Mouse (Mus musculus): ENCODE data around the gene Lrrtm3. TPM values are rescaled to one million over a fixed set of nuclear protein-coding genes. Genes with fewer than 3 reads are reported as not detected.
A peak's percentile ranks its signal among the peaks of the same experiment; 100 is the strongest.

The Lrrtm3 gene
- polyA plus RNA-seq, 1 experiment from 2014 or later: 0.11 TPM

DNA sequence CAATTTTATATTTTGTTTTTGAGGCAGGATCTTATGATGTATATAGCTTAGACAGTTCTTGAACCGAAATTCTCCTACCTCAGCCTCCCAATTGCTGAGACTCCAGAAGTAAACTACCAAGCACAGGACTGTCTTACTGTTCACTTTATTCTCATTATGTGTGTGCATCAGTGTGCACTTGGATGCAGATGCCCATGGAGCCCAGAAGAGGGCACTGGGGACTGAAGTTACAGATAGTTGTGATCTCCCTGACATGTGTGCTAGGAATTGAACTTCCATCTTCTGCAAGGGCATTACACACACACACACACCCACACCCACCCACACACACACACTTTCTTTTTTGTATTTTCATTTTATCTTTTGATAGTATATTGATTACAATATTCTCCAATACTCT lies 6.5 kb upstream of the Lrrtm3 start:
- 100% methylated on average over 1 of the region's 1 CpGs for WGBS
- ATAC-seq (no peak), DNase-seq (ENCODE audit: low spot score) (no peak)
- Histone ChIP-seq H3K9me3 (ENCODE audit: low read length) (no peaks in the 10 kb centered on the region), H3K9ac (replicated peaks; ENCODE audit: low read depth) (no peak overlapping the region), H3K4me3 (ENCODE audit: low read depth, low read length) (no peak overlapping the region), H3K27ac (ENCODE audit: low read length) (no peak overlapping the region), H3K27me3 (replicated peaks; ENCODE audit: insufficient read depth, low read length) (no peaks in the 10 kb centered on the region), H3K36me3 (ENCODE audit: insufficient read depth, low read length) (no peaks in the 10 kb centered on the region), H3K4me1 (ENCODE audit: insufficient read depth, low read depth, low read length) (no peaks in the 10 kb centered on the region), H3K4me2 (replicated peaks; ENCODE audit: low read depth, low read length) (no peak overlapping the region)
- TF ChIP-seq EP300 (IDR thresholded peaks at IDR 0.05) (no peak), CTCF (IDR thresholded peaks at IDR 0.05) (0 out of 2 replicates have a peak, but pooled peaks have one; percentile 11)

DNA sequence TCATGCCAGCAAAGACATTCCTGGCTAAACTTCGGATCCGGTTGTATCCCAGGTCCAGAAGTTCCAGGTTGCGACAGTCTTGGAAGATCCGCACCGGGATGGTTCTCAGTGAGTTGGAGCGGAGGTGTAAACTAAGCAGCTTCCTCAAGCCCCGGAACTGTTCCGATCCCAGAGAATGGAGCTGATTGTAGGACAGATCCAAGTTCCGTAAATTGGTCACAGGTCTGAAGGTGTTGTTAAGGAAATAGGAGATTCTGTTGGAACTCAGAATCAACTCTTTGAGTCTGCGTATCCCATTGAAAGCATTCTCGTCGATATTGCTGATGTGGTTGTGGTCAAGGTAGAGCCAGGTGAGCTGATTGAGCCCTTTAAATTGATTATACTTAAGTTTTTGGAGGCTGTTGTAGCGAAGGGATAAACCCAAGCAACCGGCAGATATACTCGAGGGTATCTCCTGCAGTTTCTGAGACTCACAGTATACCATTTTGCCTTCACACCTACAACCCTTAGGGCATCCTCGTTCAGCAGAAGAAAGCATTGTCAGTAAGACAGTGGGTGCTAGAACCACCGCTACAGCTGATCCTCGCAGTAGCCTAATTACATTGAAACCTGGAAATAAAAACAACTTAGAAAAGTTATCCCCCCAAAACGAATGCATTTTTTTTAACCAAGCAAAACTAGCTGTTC lies 1.2 kb downstream of the Lrrtm3 start:
- no peak for ATAC-seq
- H3K9ac ChIP-seq (replicated peaks; ENCODE audit: low read depth): no peak overlapping the region
- no peaks in the 10 kb centered on the region for H3K36me3 ChIP-seq (ENCODE audit: insufficient read depth, low read length)
- H3K4me2 ChIP-seq (replicated peaks; ENCODE audit: low read depth, low read length): no peak overlapping the region
- no peaks in the 10 kb centered on the region for H3K4me1 ChIP-seq (ENCODE audit: insufficient read depth, low read depth, low read length)
- no peak overlapping the region for H3K4me3 ChIP-seq (ENCODE audit: low read depth, low read length)
- 26% methylated on average over 19 of the region's 19 CpGs for WGBS
- no peaks in the 10 kb centered on the region for H3K9me3 ChIP-seq (ENCODE audit: low read length)
- DNase-seq (ENCODE audit: low spot score): no peak
- H3K27me3 ChIP-seq (replicated peaks; ENCODE audit: insufficient read depth, low read length): 0 out of 2 replicates have a peak, but pooled peaks cover 4% of the 10 kb centered on the region
- no peak overlapping the region for H3K27ac ChIP-seq (ENCODE audit: low read length)
- no peak for TF ChIP-seq EP300 (IDR thresholded peaks at IDR 0.05)
- no peak for TF ChIP-seq CTCF (IDR thresholded peaks at IDR 0.05)

GRCm38 (mm10) chr10:64087936-64088773 lies 1.9 kb downstream of the Lrrtm3 start:
- no peaks in the 10 kb centered on the region for H3K4me1 ChIP-seq (ENCODE audit: insufficient read depth, low read depth, low read length)
- ATAC-seq: no peak
- TF ChIP-seq CTCF (IDR thresholded peaks at IDR 0.05) (no peak), EP300 (IDR thresholded peaks at IDR 0.05) (no peak)
- 9% methylated on average over 26 of the region's 26 CpGs for WGBS
- H3K9ac ChIP-seq (replicated peaks; ENCODE audit: low read depth): no peak overlapping the region
- H3K4me2 ChIP-seq (replicated peaks; ENCODE audit: low read depth, low read length): peak overlapping the region; percentile 38
- no peak overlapping the region for H3K27ac ChIP-seq (ENCODE audit: low read length)
- peak overlapping the region; percentile 20 for H3K4me3 ChIP-seq (ENCODE audit: low read depth, low read length)
- no peak for DNase-seq (ENCODE audit: low spot score)
- H3K27me3 ChIP-seq (replicated peaks; ENCODE audit: insufficient read depth, low read length): 0 out of 2 replicates have a peak, but pooled peaks cover 4% of the 10 kb centered on the region
- no peaks in the 10 kb centered on the region for H3K36me3 ChIP-seq (ENCODE audit: insufficient read depth, low read length)
- H3K9me3 ChIP-seq (ENCODE audit: low read length): no peaks in the 10 kb centered on the region

GRCm38 (mm10) chr10:64087521-64087920 lies 2.6 kb downstream of the Lrrtm3 start:
- no peaks in the 10 kb centered on the region for H3K4me1 ChIP-seq (ENCODE audit: insufficient read depth, low read depth, low read length)
- DNase-seq (ENCODE audit: low spot score) (no peak), ATAC-seq (no peak)
- peak overlapping the region; percentile 38 for H3K4me2 ChIP-seq (replicated peaks; ENCODE audit: low read depth, low read length)
- H3K36me3 ChIP-seq (ENCODE audit: insufficient read depth, low read length): no peaks in the 10 kb centered on the region
- no peaks in the 10 kb centered on the region for H3K9me3 ChIP-seq (ENCODE audit: low read length)
- H3K9ac ChIP-seq (replicated peaks; ENCODE audit: low read depth): no peak overlapping the region
- 1% methylated on average over 12 of the region's 12 CpGs for WGBS
- H3K4me3 ChIP-seq (ENCODE audit: low read depth, low read length): peak overlapping the region; percentile 20
- no peak overlapping the region for H3K27ac ChIP-seq (ENCODE audit: low read length)
- H3K27me3 ChIP-seq (replicated peaks; ENCODE audit: insufficient read depth, low read length): 0 out of 2 replicates have a peak, but pooled peaks cover 4% of the 10 kb centered on the region
- TF ChIP-seq CTCF (IDR thresholded peaks at IDR 0.05) (no peak), EP300 (IDR thresholded peaks at IDR 0.05) (no peak)

GRCm38 (mm10) chr10:64086567-64087391 lies 3.3 kb downstream of the Lrrtm3 start:
- ATAC-seq (no peak; the same call in 1 of the 2 replicates), DNase-seq (ENCODE audit: low spot score) (peak; percentile 54)
- no peak for TF ChIP-seq CTCF (IDR thresholded peaks at IDR 0.05)
- TF ChIP-seq EP300 (IDR thresholded peaks at IDR 0.05): no peak
- WGBS: 2% methylated on average over 12 of the region's 12 CpGs
- Histone ChIP-seq H3K27ac (ENCODE audit: low read length) (no peak overlapping the region), H3K27me3 (replicated peaks; ENCODE audit: insufficient read depth, low read length) (0 out of 2 replicates have a peak, but pooled peaks cover 4% of the 10 kb centered on the region), H3K4me2 (replicated peaks; ENCODE audit: low read depth, low read length) (peak overlapping the region; percentile 38; the same call in 1 of the 2 replicates), H3K36me3 (ENCODE audit: insufficient read depth, low read length) (no peaks in the 10 kb centered on the region), H3K4me1 (ENCODE audit: insufficient read depth, low read depth, low read length) (no peaks in the 10 kb centered on the region), H3K4me3 (ENCODE audit: low read depth, low read length) (no peak overlapping the region; the same call in 1 of the 2 replicates), H3K9me3 (ENCODE audit: low read length) (no peaks in the 10 kb centered on the region), H3K9ac (replicated peaks; ENCODE audit: low read depth) (no peak overlapping the region)
